Mouse (Mus musculus): Measurements from ENCODE around the gene Pet117.

The Pet117 gene

GRCm38 (mm10) chr2:144382624-144383138 lies 13.9 kb downstream of the Pet117 start:
- no peak for DNase-seq (ENCODE audit: low spot score)

- no peak for DNase-seq (ENCODE audit: low spot score)
These were observed 17.5 kb downstream of the Pet117 start for GRCm38 (mm10) chr2:144386296-144386695.

- no peak for DNase-seq (ENCODE audit: low spot score)
These were observed 19.6 kb downstream of the Pet117 start for GRCm38 (mm10) chr2:144388416-144388815.

- DNase-seq (ENCODE audit: low spot score), result no peak
These were observed 30.7 kb downstream of the Pet117 start for GRCm38 (mm10) chr2:144399531-144399930.

- no peak for DNase-seq (ENCODE audit: low spot score)
These were observed 31.9 kb downstream of the Pet117 start for GRCm38 (mm10) chr2:144400659-144401058.

- no peak for DNase-seq (ENCODE audit: low spot score)
These were observed 40.2 kb downstream of the Pet117 start for GRCm38 (mm10) chr2:144409037-144409436.

GRCm38 (mm10) chr2:144410603-144411002 lies 41.8 kb downstream of the Pet117 start:
- no peak for DNase-seq (ENCODE audit: low spot score)

GRCm38 (mm10) chr2:144414646-144415045 lies 45.9 kb downstream of the Pet117 start:
- no peak for DNase-seq (ENCODE audit: low spot score)

- no peak for DNase-seq (ENCODE audit: low spot score)
These were observed 48.1 kb downstream of the Pet117 start for GRCm38 (mm10) chr2:144416859-144417258.

- DNase-seq (ENCODE audit: low spot score), result no peak
These were observed 49.3 kb downstream of the Pet117 start for GRCm38 (mm10) chr2:144418062-144418461.

- DNase-seq (ENCODE audit: low spot score), result no peak
These were observed 53.4 kb downstream of the Pet117 start for GRCm38 (mm10) chr2:144422094-144422675.

Data from embryo, embryonic 10.5 days (tissue).